ENCODE assay signal across 10 mouse cellular contexts in the genomic region with DNA sequence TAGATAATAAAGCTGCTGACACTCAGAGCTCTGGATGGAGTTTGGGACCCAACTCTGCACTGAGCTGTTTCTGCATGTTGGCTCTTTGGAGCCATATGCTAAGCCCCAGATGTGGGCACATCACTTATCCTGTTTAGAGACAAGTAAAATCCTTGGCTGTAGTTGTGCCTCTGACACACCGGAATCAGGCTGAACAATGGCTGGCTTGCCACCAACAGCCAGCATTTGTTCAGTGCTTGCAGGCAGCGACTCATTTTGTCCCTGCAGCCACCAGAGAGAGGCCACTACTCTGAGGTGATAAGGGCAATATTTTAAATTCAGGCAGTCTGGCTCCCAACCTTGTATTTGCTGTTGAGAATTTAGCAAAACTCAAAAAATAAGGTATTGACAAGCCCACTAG. TPM values are rescaled to one million over a fixed set of nuclear protein-coding genes. Genes with fewer than 3 reads are reported as not detected.
DNase-seq lines count a peak whose midpoint lies in the region; ATAC-seq and TF ChIP-seq lines count a peak whose summit lies in the region.
"Had no signal": no experiment of that assay in that cellular context is flagged by ENCODE, and none has a peak within 500 bp of the region (broad histone marks: within the 10 kb centered on the region; RNA-seq: fewer than 3 reads in every experiment).

No protein-coding gene starts in this region.

- no peak for TF ChIP-seq CTCF in heart, postnatal 0 days (IDR thresholded peaks at IDR 0.05; ENCODE audit: low read depth)

- no peaks in the 10 kb centered on the region for H3K36me3 ChIP-seq in kidney, embryonic 14.5 days (ENCODE audit: control insufficient read depth, insufficient read depth, low read length)
- H3K36me3 ChIP-seq in heart, postnatal 0 days (replicated peaks; ENCODE audit: control insufficient read depth, insufficient read depth, low read length), result no peaks in the 10 kb centered on the region

- H3K4me3 ChIP-seq in kidney, embryonic 14.5 days (ENCODE audit: low read length), result no peak overlapping the region
- H3K4me3 ChIP-seq in heart, postnatal 0 days (ENCODE audit: low read depth, low read length), result no peak overlapping the region
- H3K4me3 ChIP-seq: erythroblast, embryonic 14.5 days had no signal

- no peak overlapping the region for H3K27ac ChIP-seq in kidney, embryonic 14.5 days (ENCODE audit: low read depth, low read length)
- peak overlapping the region; percentile 80 for H3K27ac ChIP-seq in heart, postnatal 0 days (ENCODE audit: low read depth)

- no peak overlapping the region for H3K9ac ChIP-seq in kidney, embryonic 14.5 days (ENCODE audit: low read depth, low read length)
- no peak overlapping the region for H3K9ac ChIP-seq in heart, postnatal 0 days (replicated peaks; ENCODE audit: low read depth, low read length)

- H3K9me3 ChIP-seq in kidney, embryonic 14.5 days (ENCODE audit: control insufficient read depth, low read length), result no peaks in the 10 kb centered on the region
- H3K9me3 ChIP-seq in heart, postnatal 0 days (replicated peaks; ENCODE audit: control insufficient read depth, low read length), result no peaks in the 10 kb centered on the region

- WGBS in kidney, embryonic 14.5 days, result 72% methylated on average over 2 of the region's 2 CpGs
- 22% methylated on average over 2 of the region's 2 CpGs for WGBS in heart, postnatal 0 days

- peak; percentile 67 for DNase-seq in kidney, adult 11 months
- no peak for DNase-seq in heart, postnatal 0 days (ENCODE audit: low spot score)
- peak; percentile 73 for DNase-seq in kidney, postnatal 10 days
- DNase-seq in lung, postnatal 25 days (ENCODE audit: low spot score), result peak; percentile 81
- DNase-seq in spleen, postnatal 36 days (ENCODE audit: low spot score in 2 of 2), result no peak
- DNase-seq in frontal cortex, postnatal 25 days (ENCODE audit: low spot score in 2 of 2), result no peak
- DNase-seq: retina, postnatal 1 day had no signal

- H3K27me3 ChIP-seq in kidney, embryonic 14.5 days (ENCODE audit: control insufficient read depth, insufficient read depth, low read length), result no peaks in the 10 kb centered on the region
- H3K27me3 ChIP-seq in heart, postnatal 0 days (ENCODE audit: control insufficient read depth, insufficient read depth, low read length), result no peaks in the 10 kb centered on the region

- no peak for TF ChIP-seq EP300 in heart, postnatal 0 days (IDR thresholded peaks at IDR 0.05; ENCODE audit: low read depth)

- H3K4me1 ChIP-seq in kidney, embryonic 14.5 days (ENCODE audit: control insufficient read depth, insufficient read depth, low read length), result no peaks in the 10 kb centered on the region
- peaks cover 13% of the 10 kb centered on the region; the same call in 1 of the 2 replicates for H3K4me1 ChIP-seq in heart, postnatal 0 days (ENCODE audit: control insufficient read depth, insufficient read depth)

- ATAC-seq in kidney, embryonic 14.5 days (ENCODE audit: low FRiP score, low TSS enrichment), result no peak
- ATAC-seq in heart, postnatal 0 days (ENCODE audit: insufficient read depth, low read depth), result no peak
- ATAC-seq in megakaryocyte progenitor cell, adult 5-6 weeks (replicated peaks; ENCODE audit: poor library complexity), result no peak

- no peak overlapping the region for H3K4me2 ChIP-seq in kidney, embryonic 14.5 days (replicated peaks; ENCODE audit: low read depth, low read length)
- no peak overlapping the region for H3K4me2 ChIP-seq in heart, postnatal 0 days (ENCODE audit: low read depth, low read length)

RNA-seq across cellular contexts. Expression of a gene that starts 58.2 kb away (rescaled TPM):
- 24.5 and 27.1 TPM in 2 replicates for polyA plus RNA-seq in kidney, embryonic 14.5 days (2014; fragmentation: Nextera tagmentation; extraction: Ambion mirVana)
- 32.2 and 40.1 TPM in 2 replicates for total RNA-seq in heart, postnatal 0 days (2014; rRNA removed; ENCODE audit: low replicate concordance)
- 21.3 and 22.9 TPM in 2 replicates for polyA plus RNA-seq in heart, postnatal 0 days (2015; fragmentation: Nextera tagmentation; extraction: Ambion mirVana)
- 10.8 and 14.2 TPM in 2 replicates for total RNA-seq in megakaryocyte progenitor cell, adult 5-6 weeks (2015)
- total RNA-seq in megakaryocyte progenitor cell, adult 5-6 weeks (2017), result 9.1 and 11.2 TPM in 2 replicates

Comparison
In these comparisons a context has a peak if more than half of its experiments do, and no peak if none do; other contexts are left out.
1. DNase-seq: peak in kidney, adult 11 months (single experiment), kidney, postnatal 10 days (single experiment) and lung, postnatal 25 days (single experiment); none in heart, postnatal 0 days (single experiment), spleen, postnatal 36 days (0 of 2) and frontal cortex, postnatal 25 days (0 of 2).